Mouse (Mus musculus): ENCODE data around the gene Cd151. TPM values are rescaled to one million over a fixed set of nuclear protein-coding genes. Genes with fewer than 3 reads are reported as not detected.

The Cd151 gene
- polyA plus RNA-seq, 1 experiment = 99.0 TPM

- no peaks in the 10 kb centered on the region for H3K9me3 ChIP-seq (replicated peaks; ENCODE audit: control insufficient read depth, insufficient read depth, low read length, poor library complexity, severe bottlenecking)
- no peaks in the 10 kb centered on the region for H3K4me1 ChIP-seq (ENCODE audit: control insufficient read depth, insufficient read depth, low read length)
- no peaks in the 10 kb centered on the region for H3K27me3 ChIP-seq (ENCODE audit: control insufficient read depth, insufficient read depth, low read length, poor library complexity, severe bottlenecking)
- H3K9ac ChIP-seq (ENCODE audit: low read depth, poor library complexity, severe bottlenecking) = no peak overlapping the region
- no peak overlapping the region for H3K27ac ChIP-seq (ENCODE audit: insufficient read depth, low read length)
- TF ChIP-seq POLR2A (IDR thresholded peaks at IDR 0.05; ENCODE audit: insufficient read depth, low read length) (no peak), CTCF (IDR thresholded peaks at IDR 0.05; ENCODE audit: low read depth, low read length) (no peak)
- H3K4me3 ChIP-seq (ENCODE audit: low read depth, low read length) = no peak overlapping the region
- no peaks in the 10 kb centered on the region for H3K36me3 ChIP-seq (ENCODE audit: control insufficient read depth, insufficient read depth, low read length, poor library complexity, severe bottlenecking)
Observed at GRCm38 (mm10) chr7:141510681-141511191, 43.5 kb downstream of the Cd151 start.

- H3K9me3 ChIP-seq (replicated peaks; ENCODE audit: control insufficient read depth, insufficient read depth, low read length, poor library complexity, severe bottlenecking) = no peaks in the 10 kb centered on the region
- H3K4me3 ChIP-seq (ENCODE audit: low read depth, low read length) = no peak overlapping the region
- H3K9ac ChIP-seq (ENCODE audit: low read depth, poor library complexity, severe bottlenecking) = no peak overlapping the region
- H3K36me3 ChIP-seq (ENCODE audit: control insufficient read depth, insufficient read depth, low read length, poor library complexity, severe bottlenecking) = no peaks in the 10 kb centered on the region
- no peaks in the 10 kb centered on the region for H3K27me3 ChIP-seq (ENCODE audit: control insufficient read depth, insufficient read depth, low read length, poor library complexity, severe bottlenecking)
- no peaks in the 10 kb centered on the region for H3K4me1 ChIP-seq (ENCODE audit: control insufficient read depth, insufficient read depth, low read length)
- no peak for TF ChIP-seq POLR2A (IDR thresholded peaks at IDR 0.05; ENCODE audit: insufficient read depth, low read length)
- TF ChIP-seq CTCF (IDR thresholded peaks at IDR 0.05; ENCODE audit: low read depth, low read length) = no peak
- TF ChIP-seq EP300 (IDR thresholded peaks at IDR 0.05; ENCODE audit: insufficient read depth, low read depth, low read length) = no peak
- no peak overlapping the region for H3K27ac ChIP-seq (ENCODE audit: insufficient read depth, low read length)
Observed at GRCm38 (mm10) chr7:141517638-141518037, 50.4 kb downstream of the Cd151 start.

- Histone ChIP-seq H3K27me3 (ENCODE audit: control insufficient read depth, insufficient read depth, low read length, poor library complexity, severe bottlenecking) (no peaks in the 10 kb centered on the region), H3K4me3 (ENCODE audit: low read depth, low read length) (no peak overlapping the region), H3K36me3 (ENCODE audit: control insufficient read depth, insufficient read depth, low read length, poor library complexity, severe bottlenecking) (no peaks in the 10 kb centered on the region), H3K9ac (ENCODE audit: low read depth, poor library complexity, severe bottlenecking) (no peak overlapping the region), H3K27ac (ENCODE audit: insufficient read depth, low read length) (no peak overlapping the region), H3K9me3 (replicated peaks; ENCODE audit: control insufficient read depth, insufficient read depth, low read length, poor library complexity, severe bottlenecking) (no peaks in the 10 kb centered on the region), H3K4me1 (ENCODE audit: control insufficient read depth, insufficient read depth, low read length) (no peaks in the 10 kb centered on the region)
- TF ChIP-seq POLR2A (IDR thresholded peaks at IDR 0.05; ENCODE audit: insufficient read depth, low read length) = no peak
- no peak for TF ChIP-seq EP300 (IDR thresholded peaks at IDR 0.05; ENCODE audit: insufficient read depth, low read depth, low read length)
- TF ChIP-seq CTCF (IDR thresholded peaks at IDR 0.05; ENCODE audit: low read depth, low read length) = no peak
Observed at GRCm38 (mm10) chr7:141518296-141518695, 51.1 kb downstream of the Cd151 start.

- Histone ChIP-seq H3K4me3 (ENCODE audit: low read depth, low read length) (no peak overlapping the region), H3K36me3 (ENCODE audit: control insufficient read depth, insufficient read depth, low read length, poor library complexity, severe bottlenecking) (no peaks in the 10 kb centered on the region), H3K4me1 (ENCODE audit: control insufficient read depth, insufficient read depth, low read length) (no peaks in the 10 kb centered on the region), H3K27ac (ENCODE audit: insufficient read depth, low read length) (no peak overlapping the region), H3K27me3 (ENCODE audit: control insufficient read depth, insufficient read depth, low read length, poor library complexity, severe bottlenecking) (no peaks in the 10 kb centered on the region), H3K9ac (ENCODE audit: low read depth, poor library complexity, severe bottlenecking) (no peak overlapping the region), H3K9me3 (replicated peaks; ENCODE audit: control insufficient read depth, insufficient read depth, low read length, poor library complexity, severe bottlenecking) (no peaks in the 10 kb centered on the region)
- TF ChIP-seq POLR2A (IDR thresholded peaks at IDR 0.05; ENCODE audit: insufficient read depth, low read length) (no peak), EP300 (IDR thresholded peaks at IDR 0.05; ENCODE audit: insufficient read depth, low read depth, low read length) (no peak), CTCF (IDR thresholded peaks at IDR 0.05; ENCODE audit: low read depth, low read length) (no peak)
Observed at GRCm38 (mm10) chr7:141518926-141519325, 51.7 kb downstream of the Cd151 start.

- Histone ChIP-seq H3K4me1 (ENCODE audit: control insufficient read depth, insufficient read depth, low read length) (no peaks in the 10 kb centered on the region), H3K36me3 (ENCODE audit: control insufficient read depth, insufficient read depth, low read length, poor library complexity, severe bottlenecking) (no peaks in the 10 kb centered on the region), H3K4me3 (ENCODE audit: low read depth, low read length) (no peak overlapping the region), H3K9me3 (replicated peaks; ENCODE audit: control insufficient read depth, insufficient read depth, low read length, poor library complexity, severe bottlenecking) (no peaks in the 10 kb centered on the region), H3K27ac (ENCODE audit: insufficient read depth, low read length) (no peak overlapping the region), H3K27me3 (ENCODE audit: control insufficient read depth, insufficient read depth, low read length, poor library complexity, severe bottlenecking) (no peaks in the 10 kb centered on the region), H3K9ac (ENCODE audit: low read depth, poor library complexity, severe bottlenecking) (no peak overlapping the region)
- TF ChIP-seq CTCF (IDR thresholded peaks at IDR 0.05; ENCODE audit: low read depth, low read length) (no peak), POLR2A (IDR thresholded peaks at IDR 0.05; ENCODE audit: insufficient read depth, low read length) (no peak), EP300 (IDR thresholded peaks at IDR 0.05; ENCODE audit: insufficient read depth, low read depth, low read length) (no peak)
Observed at GRCm38 (mm10) chr7:141519795-141520194, 52.6 kb downstream of the Cd151 start.

Other genes with a start within 250 kb of the Cd151 start
- 99.5 and 99.9 TPM in 2 replicates for gene Phrf1, start 238.6 kb upstream of the Cd151 start, polyA plus RNA-seq (2011; ENCODE audit: insufficient read depth, insufficient read length, low read depth, missing spikeins)
- gene Irf7, start 200.9 kb upstream of the Cd151 start, polyA plus RNA-seq (2011; ENCODE audit: insufficient read depth, insufficient read length, low read depth, missing spikeins) = 0.57 TPM in 1 of 2 replicates, not detected in the other
- not detected in 2 replicates for gene Cdhr5, start 190.6 kb upstream of the Cd151 start, polyA plus RNA-seq (2011; ENCODE audit: insufficient read depth, insufficient read length, low read depth, missing spikeins)
- gene Sct, start 188.3 kb upstream of the Cd151 start, polyA plus RNA-seq (2011; ENCODE audit: insufficient read depth, insufficient read length, low read depth, missing spikeins) = 7.4 and 8.5 TPM in 2 replicates
- 0.21 and 0.65 TPM in 2 replicates for gene Drd4, start 175.4 kb upstream of the Cd151 start, polyA plus RNA-seq (2011; ENCODE audit: insufficient read depth, insufficient read length, low read depth, missing spikeins)
- 79.2 and 79.4 TPM in 2 replicates for gene Deaf1, start 139.7 kb upstream of the Cd151 start, polyA plus RNA-seq (2011; ENCODE audit: insufficient read depth, insufficient read length, low read depth, missing spikeins)
- 7.0 and 8.2 TPM in 2 replicates for gene Tmem80, start 139.7 kb upstream of the Cd151 start, polyA plus RNA-seq (2011; ENCODE audit: insufficient read depth, insufficient read length, low read depth, missing spikeins)
- 39.8 and 46.0 TPM in 2 replicates for gene Eps8l2, start 128.5 kb upstream of the Cd151 start, polyA plus RNA-seq (2011; ENCODE audit: insufficient read depth, insufficient read length, low read depth, missing spikeins)
- 210 and 226 TPM in 2 replicates for gene Taldo1, start 75.2 kb upstream of the Cd151 start, polyA plus RNA-seq (2011; ENCODE audit: insufficient read depth, insufficient read length, low read depth, missing spikeins)
- 36.7 and 45.4 TPM in 2 replicates for gene Gatd1, start 53.3 kb upstream of the Cd151 start, polyA plus RNA-seq (2011; ENCODE audit: insufficient read depth, insufficient read length, low read depth, missing spikeins)
- 1.3 and 2.2 TPM in 2 replicates for gene Cend1, start 37.9 kb upstream of the Cd151 start, polyA plus RNA-seq (2011; ENCODE audit: insufficient read depth, insufficient read length, low read depth, missing spikeins)
- gene Slc25a22, start 29.5 kb upstream of the Cd151 start, polyA plus RNA-seq (2011; ENCODE audit: insufficient read depth, insufficient read length, low read depth, missing spikeins) = 16.3 and 19.9 TPM in 2 replicates
- gene Pidd1, start 23.4 kb upstream of the Cd151 start, polyA plus RNA-seq (2011; ENCODE audit: insufficient read depth, insufficient read length, low read depth, missing spikeins) = 22.1 and 27.6 TPM in 2 replicates
- 2,328 and 2,759 TPM in 2 replicates for gene Rplp2, start 20.0 kb upstream of the Cd151 start, polyA plus RNA-seq (2011; ENCODE audit: insufficient read depth, insufficient read length, low read depth, missing spikeins)
- 33.3 and 43.5 TPM in 2 replicates for gene Pnpla2, start 12.2 kb upstream of the Cd151 start, polyA plus RNA-seq (2011; ENCODE audit: insufficient read depth, insufficient read length, low read depth, missing spikeins)
- gene Cracr2b, start 6.3 kb upstream of the Cd151 start, polyA plus RNA-seq (2011; ENCODE audit: insufficient read depth, insufficient read length, low read depth, missing spikeins) = 13.5 and 14.0 TPM in 2 replicates
- gene Polr2l, start 7.7 kb downstream of the Cd151 start, polyA plus RNA-seq (2011; ENCODE audit: insufficient read depth, insufficient read length, low read depth, missing spikeins) = 12.1 and 15.3 TPM in 2 replicates
- 37.4 and 39.9 TPM in 2 replicates for gene Tspan4, start 7.8 kb downstream of the Cd151 start, polyA plus RNA-seq (2011; ENCODE audit: insufficient read depth, insufficient read length, low read depth, missing spikeins)
- gene Chid1, start 72.5 kb downstream of the Cd151 start, polyA plus RNA-seq (2011; ENCODE audit: insufficient read depth, insufficient read length, low read depth, missing spikeins) = 14.9 and 16.7 TPM in 2 replicates
- 102 and 108 TPM in 2 replicates for gene Ap2a2, start 94.8 kb downstream of the Cd151 start, polyA plus RNA-seq (2011; ENCODE audit: insufficient read depth, insufficient read length, low read depth, missing spikeins)
- gene Muc6, start 187.9 kb downstream of the Cd151 start, polyA plus RNA-seq (2011; ENCODE audit: insufficient read depth, insufficient read length, low read depth, missing spikeins) = not detected in 2 replicates
- 2.3 TPM in 2 replicates for gene Muc2, start 222.9 kb downstream of the Cd151 start, polyA plus RNA-seq (2011; ENCODE audit: insufficient read depth, insufficient read length, low read depth, missing spikeins)